Mouse (Mus musculus) CH12.LX (cell line): ENCODE results near the gene Tfr2. TPM values are rescaled to one million over a fixed set of nuclear protein-coding genes. Genes with fewer than 3 reads are reported as not detected.

Source experiments
- DNase-seq: peaks from one replicate; pipeline ENCODE4 v3.0.0-alpha.2; 2013; ENCODE audit errors: extremely low read depth
- H3K27ac ChIP-seq: 2 replicates; pipeline ENCODE4 v1.5.1; 2012; ENCODE audit warnings: low read depth, mild to moderate bottlenecking, control low read depth, moderate library complexity; ENCODE audit not compliant: insufficient read depth
- H3K27me3 ChIP-seq: replicated peaks from 2 replicates; pipeline ENCODE3; 2012; ENCODE audit warnings: inconsistent platforms
- H3K36me3 ChIP-seq, 2 experiments: replicated peaks in 1 of 2; 2 replicates each; pipeline versions ENCODE3 to v1.6.1; 2012; ENCODE audit warnings: inconsistent platforms in 1 of 2, low read length in 1 of 2, mild to moderate bottlenecking in 1 of 2, mixed read lengths in 1 of 2, moderate library complexity in 1 of 2; ENCODE audit not compliant: control insufficient read depth in 1 of 2, insufficient read depth in 1 of 2
- H3K4me1 ChIP-seq, 2 experiments: 2 replicates each; pipeline ENCODE4 v1.6.1; 2012; ENCODE audit warnings: inconsistent platforms in 1 of 2, moderate library complexity in 1 of 2; ENCODE audit not compliant: insufficient read depth in 2 of 2, control insufficient read depth in 1 of 2
- H3K4me2 ChIP-seq: 2 replicates; pipeline ENCODE4 v1.6.1; 2012; ENCODE audit warnings: low read depth, mild to moderate bottlenecking, control low read depth; ENCODE audit not compliant: poor library complexity, insufficient read depth, severe bottlenecking
- H3K4me3 ChIP-seq, 3 experiments: fragments of 150-350 bp in 1 of 3; sonication (generic) in 1 of 3; replicated peaks in 1 of 3; 2 replicates each; pipeline versions ENCODE3 to v1.5.1; 2011 to 2012; ENCODE audit warnings: low read depth in 2 of 3, low read length in 2 of 3, mild to moderate bottlenecking in 2 of 3, moderate library complexity in 2 of 3, control low read depth in 1 of 3, improper control_type of control experiment in 1 of 3, inconsistent platforms in 1 of 3, mixed read lengths in 1 of 3; ENCODE audit not compliant: poor library complexity in 1 of 3
- H3K79me2 ChIP-seq: replicated peaks from 2 replicates; pipeline ENCODE4 v1.6.1; 2012; ENCODE audit warnings: mild to moderate bottlenecking, moderate library complexity; ENCODE audit not compliant: control insufficient read depth, poor library complexity, insufficient read depth, severe bottlenecking; ENCODE audit errors: extremely low read depth
- H3K9ac ChIP-seq: 2 replicates; pipeline ENCODE4 v1.6.1; 2012; ENCODE audit warnings: low read depth, mild to moderate bottlenecking, control low read depth, moderate library complexity; ENCODE audit not compliant: insufficient read depth
- H3K9me3 ChIP-seq: replicated peaks from 2 replicates; pipeline ENCODE3; 2012; ENCODE audit warnings: low read length, inconsistent platforms, mixed read lengths
- CHD1 ChIP-seq: IDR thresholded peaks from 2 replicates; pipeline ENCODE4 v1.6.1; 2012; ENCODE audit warnings: low read depth, low read length, improper control_type of control experiment, inconsistent platforms
- CHD2 ChIP-seq: IDR thresholded peaks from 2 replicates; pipeline ENCODE4 v1.6.1; 2011; ENCODE audit warnings: low read length, improper control_type of control experiment
- CTCF ChIP-seq, 2 experiments: IDR thresholded peaks in 1 of 2; conservative IDR thresholded peaks in 1 of 2; 2 replicates each; pipeline ENCODE4 v1.5.1; 2011 to 2012; ENCODE audit warnings: low read depth in 2 of 2, low read length in 2 of 2, improper control_type of control experiment in 1 of 2, inconsistent platforms in 1 of 2, mild to moderate bottlenecking in 1 of 2, moderate library complexity in 1 of 2
- E2F4 ChIP-seq: IDR thresholded peaks from 2 replicates; pipeline ENCODE4 v1.6.1; 2011; ENCODE audit warnings: low read depth, low read length, improper control_type of control experiment; ENCODE audit not compliant: insufficient replicate concordance
- ELF1 ChIP-seq: IDR thresholded peaks from 2 replicates; pipeline ENCODE4 v1.6.1; 2014; ENCODE audit warnings: low read depth, mild to moderate bottlenecking, inconsistent platforms, low read length, improper control_type of control experiment
- EP300 ChIP-seq: IDR thresholded peaks from 2 replicates; pipeline ENCODE4 v1.6.1; 2011; ENCODE audit warnings: low read length, improper control_type of control experiment
- ETS1 ChIP-seq: conservative IDR thresholded peaks from 2 replicates; pipeline ENCODE4 v1.6.1; 2012; ENCODE audit warnings: low read depth, mild to moderate bottlenecking, inconsistent platforms, low read length, improper control_type of control experiment, moderate library complexity
- GABPA ChIP-seq: IDR thresholded peaks from 2 replicates; pipeline ENCODE4 v1.6.1; 2012; ENCODE audit warnings: low read depth, low read length, improper control_type of control experiment, inconsistent platforms; ENCODE audit not compliant: insufficient replicate concordance
- IRF4 ChIP-seq: IDR thresholded peaks from 2 replicates; pipeline ENCODE4 v1.6.1; 2014; ENCODE audit warnings: low read depth, mild to moderate bottlenecking, inconsistent platforms, low read length, improper control_type of control experiment
- JUN ChIP-seq: IDR thresholded peaks from 2 replicates; pipeline ENCODE4 v1.6.1; 2011; ENCODE audit warnings: low read depth, mild to moderate bottlenecking, low read length, improper control_type of control experiment, moderate library complexity; ENCODE audit not compliant: insufficient read depth
- JUND ChIP-seq: conservative IDR thresholded peaks from 2 replicates; pipeline ENCODE4 v1.6.1; 2011; ENCODE audit warnings: low read depth, low read length, improper control_type of control experiment
- MAFK ChIP-seq: IDR thresholded peaks from 2 replicates; pipeline ENCODE4 v1.6.1; 2011; ENCODE audit warnings: low read length, improper control_type of control experiment; ENCODE audit not compliant: insufficient replicate concordance
- MAX ChIP-seq: IDR thresholded peaks from 2 replicates; pipeline ENCODE4 v1.6.1; 2011; ENCODE audit warnings: low read length, improper control_type of control experiment
- MAZ ChIP-seq: IDR thresholded peaks from 2 replicates; pipeline ENCODE4 v1.6.1; 2012; ENCODE audit warnings: low read depth, mild to moderate bottlenecking, inconsistent platforms, low read length, improper control_type of control experiment, moderate library complexity
- MEF2A ChIP-seq: IDR thresholded peaks from 2 replicates; pipeline ENCODE4 v1.6.1; 2014; ENCODE audit warnings: low read depth, mild to moderate bottlenecking, inconsistent platforms, low read length, improper control_type of control experiment, borderline replicate concordance
- MXI1 ChIP-seq: IDR thresholded peaks from 2 replicates; pipeline ENCODE4 v1.6.1; 2011; ENCODE audit warnings: mild to moderate bottlenecking, low read depth, low read length, improper control_type of control experiment
- MYC ChIP-seq: IDR thresholded peaks from 2 replicates; pipeline ENCODE4 v1.6.1; 2011; ENCODE audit warnings: low read depth, mild to moderate bottlenecking, improper control_type of control experiment, low read length
- NELFE ChIP-seq: IDR thresholded peaks from 2 replicates; pipeline ENCODE4 v1.6.1; 2011; ENCODE audit warnings: low read depth, low read length, improper control_type of control experiment
- NRF1 ChIP-seq: IDR thresholded peaks from 2 replicates; pipeline ENCODE4 v1.6.1; 2014; ENCODE audit warnings: low read depth, mild to moderate bottlenecking, inconsistent platforms, low read length, improper control_type of control experiment, moderate library complexity
- PAX5 ChIP-seq: IDR thresholded peaks from 2 replicates; pipeline ENCODE4 v1.6.1; 2012; ENCODE audit warnings: low read length, inconsistent platforms, mixed read lengths
- POLR2AphosphoS2 ChIP-seq: IDR thresholded peaks from 2 replicates; pipeline ENCODE4 v1.6.1; 2011; ENCODE audit warnings: low read depth, low read length, improper control_type of control experiment
- RAD21 ChIP-seq: IDR thresholded peaks from 2 replicates; pipeline ENCODE4 v1.6.1; 2011; ENCODE audit warnings: low read depth, mild to moderate bottlenecking, low read length, improper control_type of control experiment, moderate library complexity
- RCOR1 ChIP-seq: conservative IDR thresholded peaks from 2 replicates; pipeline ENCODE4 v1.6.1; 2012; ENCODE audit warnings: low read depth, mild to moderate bottlenecking, inconsistent platforms, low read length, improper control_type of control experiment
- SMC3 ChIP-seq: IDR thresholded peaks from 2 replicates; pipeline ENCODE4 v1.6.1; 2011; ENCODE audit warnings: low read depth, low read length, improper control_type of control experiment
- TCF12 ChIP-seq: IDR thresholded peaks from 2 replicates; pipeline ENCODE4 v1.6.1; 2014; ENCODE audit warnings: low read depth, mild to moderate bottlenecking, inconsistent platforms, low read length, improper control_type of control experiment
- USF2 ChIP-seq: conservative IDR thresholded peaks from 2 replicates; pipeline ENCODE4 v1.6.1; 2011; ENCODE audit warnings: low read depth, low read length, improper control_type of control experiment
- ZC3H11A ChIP-seq: IDR thresholded peaks from 2 replicates; pipeline ENCODE4 v1.6.1; 2012; ENCODE audit warnings: low read depth, mild to moderate bottlenecking, inconsistent platforms, low read length, improper control_type of control experiment
- ZMIZ1 ChIP-seq: IDR thresholded peaks from 2 replicates; pipeline ENCODE4 v1.6.1; 2012; ENCODE audit warnings: low read depth, mild to moderate bottlenecking, inconsistent platforms, low read length, improper control_type of control experiment
- ZNF384 ChIP-seq: IDR thresholded peaks from 2 replicates; pipeline ENCODE4 v1.6.1; 2012; ENCODE audit warnings: low read depth, low read length, improper control_type of control experiment, inconsistent platforms
- dilution Hi-C: fragments of 300-500 bp; cut with MboI; formaldehyde crosslinking; loops from 2 replicates; pipeline ENCODE4 v1.14.3; 2020; ENCODE audit warnings: low sequenced_read_pairs; ENCODE audit not compliant: extremely low pct_unique_long_range_greater_than_20kb, extremely low pct_ligation_motif_present
- in situ Hi-C: fragments of 300-500 bp; cut with MboI; formaldehyde crosslinking; loops from 3 replicates; pipeline ENCODE4 v1.14.3; 2019; ENCODE audit warnings: low sequenced_read_pairs, low pct_ligation_motif_present, low pct_unique_long_range_greater_than_20kb, mixed read lengths
- polyA plus RNA-seq: library from polyadenylated mRNA; unstranded; fragments of >175 nt; gene quantifications from 2 replicates; pipeline ENCODE4 v1.2.1, GENCODE M21; 2012; ENCODE audit warnings: low read depth; ENCODE audit not compliant: insufficient read length
- total RNA-seq, 2 experiments: library from RNA; depleted of rRNA; stranded (reverse); fragments of 300-350 nt in 1 of 2; fragments of >200 nt in 1 of 2; gene quantifications; 2 replicates each; pipeline ENCODE4 v1.2.3; 2012 to 2014

The Tfr2 gene
- total and polyA plus RNA-seq, 3 experiments: 0.67 to 2.2 (median 2.2) TPM

- Histone ChIP-seq H3K9me3 (peaks cover 1% of the 10 kb centered on the region), H3K4me1 (peaks cover 14 to 35% of the 10 kb centered on the region in 2 experiments), H3K4me2 (peak overlapping the region; percentile 91), H3K36me3 (peaks cover 0 to 7% of the 10 kb centered on the region in 2 experiments), H3K4me3 (peak overlapping the region; percentile 58 to 81 (median 66)), H3K79me2 (peaks cover 14% of the 10 kb centered on the region), H3K27me3 (no peaks in the 10 kb centered on the region), H3K9ac (peak overlapping the region; percentile 84), H3K27ac (peak overlapping the region; percentile 85)
- dilution Hi-C loops: no loop called here
- DNase-seq: peak; percentile 33
- TF ChIP-seq E2F4 (no peak), NRF1 (no peak), MAX (0 out of 2 replicates have a peak, but pooled peaks have one; percentile 3), SMC3 (peak; percentile 27; the same call in 1 of the 2 replicates), CTCF (conservative IDR thresholded peaks at IDR 0.05 in 1 of 2, IDR thresholded peaks at IDR 0.05 in 1 of 2; ENCODE audit: low read depth in 2 of 2, low read length in 2 of 2) (peak in 1 of 2 experiments; percentile 41; a peak in 2 of 4 replicates)
- in situ Hi-C loops: no loop called here
Observed at GRCm38 (mm10) chr5:137627991-137628390, 58.4 kb downstream of the Tfr2 start.

GRCm38 (mm10) chr5:137628498-137629305 is 59.1 kb downstream of the Tfr2 start, which contains the start of the genes Fbxo24, Lrch4 and Gm20605:
Fbxo24 (minus strand) TSS chr5:137629002.
Lrch4 (plus strand) TSS chr5:137629121.
Gm20605 (plus strand) TSS chr5:137629175.
- Histone ChIP-seq H3K4me3 (peak within 1 kb of the TSS; percentile 79 to 91 (median 81)), H3K27me3 (no peaks in the 10 kb centered on the region), H3K27ac (peak within 1 kb of the TSS; percentile 94), H3K36me3 (peaks cover 7 to 15% of the 10 kb centered on the region in 2 experiments), H3K9ac (peak within 1 kb of the TSS; percentile 88), H3K9me3 (no peaks in the 10 kb centered on the region), H3K4me1 (peaks cover 14 to 42% of the 10 kb centered on the region in 2 experiments), H3K79me2 (peaks cover 14% of the 10 kb centered on the region), H3K4me2 (peak within 1 kb of the TSS; percentile 91)
- in situ Hi-C loops (no loop called here), dilution Hi-C loops (no loop called here)
- DNase-seq: peak; percentile 100
- TF ChIP-seq JUND: 0 out of 2 replicates have a peak, but pooled peaks have one; percentile 32
- TF ChIP-seq MAX: no peak
- no peak; the same call in 1 of the 2 replicates for TF ChIP-seq USF2
- TF ChIP-seq SMC3: no peak
- no peak for TF ChIP-seq MYC
- no peak for TF ChIP-seq JUN
- no peak for TF ChIP-seq EP300
- TF ChIP-seq ELF1: peak; percentile 94
- TF ChIP-seq RCOR1: peak; percentile 23; the same call in 1 of the 2 replicates
- no peak; the same call in 1 of the 2 replicates for TF ChIP-seq ETS1
- TF ChIP-seq CHD2: peak; percentile 96
- TF ChIP-seq ZNF384: no peak
- TF ChIP-seq ZC3H11A: no peak
- peak; percentile 82; the same call in 1 of the 2 replicates for TF ChIP-seq E2F4
- TF ChIP-seq TCF12: peak; percentile 91
- TF ChIP-seq MXI1: peak; percentile 52
- peak; percentile 48 for TF ChIP-seq MEF2A
- TF ChIP-seq MAFK: no peak
- TF ChIP-seq GABPA: no peak; the same call in 1 of the 2 replicates
- peak; percentile 99 for TF ChIP-seq MAZ
- TF ChIP-seq POLR2AphosphoS2: 0 out of 2 replicates have a peak, but pooled peaks have one; percentile 64
- no peak for TF ChIP-seq PAX5
- TF ChIP-seq NELFE: peak; percentile 91
- TF ChIP-seq ZMIZ1: peak; percentile 83
- TF ChIP-seq RAD21: no peak
- TF ChIP-seq IRF4: peak; percentile 61; the same call in 1 of the 2 replicates
- no peak for TF ChIP-seq CHD1
